Mouse (Mus musculus) spleen, postnatal 10 days (tissue): ENCODE results near the gene Etv6.

Source experiments
- DNase-seq, 2 experiments: peaks; one replicate each; pipeline ENCODE4 v3.0.0; 2021 to 2022; ENCODE audit warnings: low spot score in 2 of 2

The Etv6 gene

GRCm38 (mm10) chr6:134141616-134142165 is 106.2 kb downstream of the Etv6 start:
- no peak for DNase-seq

- no peak for DNase-seq
These were observed 107.2 kb downstream of the Etv6 start for GRCm38 (mm10) chr6:134142700-134143099.

GRCm38 (mm10) chr6:134143649-134144097 is 108.2 kb downstream of the Etv6 start:
- DNase-seq, result no peak

DNA sequence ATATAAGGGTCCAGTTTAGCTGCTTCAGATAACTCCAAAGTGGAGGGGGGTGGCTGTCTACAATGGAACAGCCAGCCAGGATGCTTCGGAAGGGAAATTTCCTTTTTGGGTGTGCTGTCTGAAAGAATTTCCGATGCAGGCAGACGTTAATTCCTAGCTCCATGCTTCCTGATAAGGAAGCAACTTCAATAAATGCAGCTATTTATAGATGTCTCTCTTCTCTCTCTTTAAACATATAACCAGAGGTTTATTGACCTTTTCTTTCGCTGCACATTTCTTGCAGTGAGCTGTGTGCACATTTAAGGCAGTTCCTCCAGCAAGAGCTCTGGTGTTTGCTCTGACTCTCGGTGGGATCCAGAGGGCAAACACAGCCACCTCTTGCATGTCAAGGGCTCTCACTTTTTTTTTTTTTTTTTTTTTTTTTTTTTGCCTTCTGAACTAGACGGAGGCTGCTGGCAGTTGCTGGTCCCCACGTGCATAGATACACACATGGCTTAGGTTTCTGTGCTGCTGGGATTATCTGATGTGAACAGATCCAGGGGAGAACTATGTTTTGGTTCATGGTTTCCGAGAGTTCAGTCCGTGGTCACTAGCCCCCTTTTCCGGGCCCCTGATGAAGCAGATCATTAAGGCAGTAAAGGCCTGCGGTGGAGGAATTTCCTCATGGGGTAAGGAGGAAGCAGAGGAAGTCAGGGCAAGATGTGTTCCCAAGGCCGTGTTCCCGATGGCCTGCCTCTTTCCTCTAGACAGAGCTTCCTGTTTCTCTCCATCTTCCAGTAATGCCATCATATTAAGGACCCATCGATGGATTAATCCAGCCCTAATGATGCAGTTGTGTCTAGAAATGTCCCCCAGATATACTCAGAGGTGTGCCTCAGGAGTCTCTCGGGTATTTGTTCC is 109.0 kb downstream of the Etv6 start:
- no peak for DNase-seq

DNA sequence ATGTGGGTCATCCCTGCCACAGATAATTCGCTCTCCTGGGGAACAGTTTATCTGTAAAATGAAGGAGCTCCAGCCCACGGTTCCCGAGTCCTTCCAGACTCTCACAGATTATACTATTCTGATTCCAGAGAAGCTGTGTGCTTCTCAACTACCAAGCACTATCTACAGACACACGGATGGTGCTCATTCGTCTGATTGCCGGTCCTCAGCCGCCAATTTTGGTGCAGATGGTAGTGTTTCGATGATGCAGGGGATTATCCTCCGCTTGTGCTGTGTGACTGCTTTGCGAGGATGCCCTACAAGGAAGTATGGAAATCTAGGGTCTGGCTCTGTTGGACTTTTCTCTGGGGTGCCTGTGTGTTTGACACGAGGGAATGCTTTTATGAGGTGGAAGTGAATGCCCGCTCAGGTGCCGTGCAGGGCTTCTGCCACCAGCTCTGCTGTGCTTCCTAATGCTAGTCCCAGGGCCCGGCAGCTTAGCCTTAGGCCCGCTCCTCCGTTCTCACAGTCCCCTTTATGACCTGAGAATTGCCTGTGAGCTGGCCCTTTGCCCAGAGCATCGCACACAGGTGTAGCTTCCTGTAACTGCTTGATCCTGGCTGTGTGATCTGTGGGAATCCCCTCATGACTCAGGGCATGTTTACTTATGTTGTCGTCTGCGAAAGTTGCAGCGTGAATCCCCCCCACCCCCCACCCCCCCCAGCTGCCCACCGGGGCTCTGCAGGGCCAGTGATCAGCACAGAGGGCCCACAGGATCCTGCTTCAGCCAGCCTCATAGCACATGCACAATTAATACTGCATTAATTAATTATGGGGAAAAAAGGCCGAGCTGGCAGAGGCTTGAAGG is 112.3 kb downstream of the Etv6 start:
- no peak for DNase-seq

GRCm38 (mm10) chr6:134148443-134148942 is 113.0 kb downstream of the Etv6 start:
- no peak for DNase-seq

DNA sequence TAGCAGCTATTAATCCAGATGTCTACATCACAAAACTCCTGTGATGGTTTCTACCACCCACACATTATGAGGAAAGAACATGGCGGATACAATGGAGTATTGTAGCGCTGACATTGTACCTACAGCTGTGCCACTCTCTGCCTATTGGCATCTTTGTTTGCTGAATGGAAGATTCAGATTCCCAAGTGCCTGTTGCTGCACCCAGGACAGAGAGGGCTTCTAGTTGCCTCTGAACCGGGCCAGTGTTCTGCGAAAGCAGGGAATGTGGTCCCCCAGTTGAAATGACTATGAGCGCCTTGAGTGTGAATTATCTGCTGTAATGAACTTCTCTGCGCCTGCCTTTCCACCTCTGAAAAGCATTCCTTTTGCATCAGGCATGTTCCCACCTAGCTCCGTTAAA is 114.1 kb downstream of the Etv6 start:
- DNase-seq, result no peak

GRCm38 (mm10) chr6:134151022-134151680 is 115.7 kb downstream of the Etv6 start:
- DNase-seq, result no peak

DNA sequence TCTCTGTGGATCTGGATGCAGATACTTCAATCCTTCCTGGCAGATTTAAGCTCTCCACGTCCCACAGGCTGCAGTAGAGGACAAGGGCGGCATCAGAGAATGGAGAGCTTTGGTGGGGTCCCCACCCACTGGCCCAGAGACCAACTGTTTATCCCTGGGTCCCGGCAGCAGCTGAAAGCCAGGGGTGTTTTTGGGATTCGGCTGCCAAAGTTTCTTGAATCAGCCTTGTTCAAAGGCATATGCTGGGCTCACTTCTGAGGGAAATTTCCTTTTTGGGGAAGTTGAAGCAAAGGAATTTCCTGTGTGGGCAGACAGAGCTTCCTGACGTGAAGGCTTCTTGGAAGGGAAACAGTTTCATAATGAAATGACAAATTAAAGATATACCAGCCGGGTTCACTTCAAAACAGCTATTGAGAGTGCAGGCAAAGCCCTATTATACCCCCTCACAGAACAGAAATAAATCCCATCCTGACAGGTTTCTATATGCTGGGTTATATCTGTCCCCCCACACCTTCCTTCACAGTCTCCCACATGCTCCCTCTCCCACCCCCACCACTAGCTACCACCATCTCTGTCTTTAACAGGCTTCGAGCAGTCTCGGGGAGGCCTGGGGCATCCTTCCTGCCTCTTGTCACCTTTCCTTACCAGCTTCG is 116.5 kb downstream of the Etv6 start:
- DNase-seq, result no peak

- no peak for DNase-seq
These were observed 117.0 kb downstream of the Etv6 start for GRCm38 (mm10) chr6:134152539-134152938.

- no peak for DNase-seq
These were observed 119.2 kb downstream of the Etv6 start for GRCm38 (mm10) chr6:134154746-134155145.

DNA sequence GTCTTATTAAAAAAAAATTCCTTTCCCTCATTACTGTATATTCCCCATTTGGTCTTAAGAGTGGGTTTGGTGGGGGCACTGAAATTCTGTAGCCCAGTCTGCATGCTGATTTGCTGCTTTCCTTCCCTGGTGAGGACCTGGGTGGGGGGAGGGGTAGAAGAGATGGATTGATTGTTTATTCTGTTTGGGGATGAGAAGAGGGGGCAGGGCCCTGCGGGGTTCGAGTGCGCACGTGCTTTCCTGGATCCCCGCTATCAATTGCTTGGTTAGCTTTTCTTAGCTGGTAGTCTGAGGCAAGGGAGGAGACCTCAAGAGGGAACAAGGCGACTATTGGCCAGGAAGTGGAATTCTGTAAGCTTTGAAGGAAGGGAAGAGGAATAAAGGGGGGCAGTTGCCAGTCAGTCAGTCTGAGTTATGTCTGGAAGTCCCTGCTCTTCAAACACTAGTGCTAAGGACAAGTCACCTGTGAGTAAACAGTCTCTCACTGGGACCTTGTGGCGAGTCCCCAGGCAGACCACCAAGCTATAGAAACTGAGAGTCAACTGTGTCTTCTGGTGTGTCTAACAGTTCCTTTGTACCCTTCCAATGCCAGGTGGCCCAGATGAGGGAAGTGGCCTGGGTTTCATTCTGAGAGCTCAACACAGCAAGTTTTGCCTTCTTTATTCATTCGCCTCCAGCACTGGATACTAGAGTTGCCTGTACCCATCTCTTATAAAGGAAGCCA is 120.6 kb downstream of the Etv6 start:
- DNase-seq, result peak in 1 of 2 experiments; percentile 27

- DNase-seq, result no peak
These were observed 122.1 kb downstream of the Etv6 start for GRCm38 (mm10) chr6:134157533-134158115.

DNA sequence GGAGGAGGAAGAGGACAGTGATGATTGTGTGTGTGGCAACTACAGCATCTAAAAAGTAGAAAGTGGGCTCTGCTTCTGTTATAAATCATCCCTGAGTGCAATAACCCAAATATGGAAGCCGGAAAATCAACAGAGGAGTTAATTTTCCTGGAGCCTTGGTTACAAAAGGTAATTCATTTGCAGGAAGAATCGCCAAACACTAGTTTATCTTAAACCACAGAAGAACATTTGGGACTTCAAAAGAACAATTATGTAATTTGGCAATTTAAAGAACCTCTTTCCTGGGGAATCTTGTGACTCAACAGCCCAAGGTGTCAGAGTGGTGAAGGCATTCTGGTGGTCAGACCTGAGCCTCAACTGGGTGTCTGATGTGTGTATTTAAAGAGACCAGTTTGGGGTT is 122.7 kb downstream of the Etv6 start:
- no peak for DNase-seq

DNA sequence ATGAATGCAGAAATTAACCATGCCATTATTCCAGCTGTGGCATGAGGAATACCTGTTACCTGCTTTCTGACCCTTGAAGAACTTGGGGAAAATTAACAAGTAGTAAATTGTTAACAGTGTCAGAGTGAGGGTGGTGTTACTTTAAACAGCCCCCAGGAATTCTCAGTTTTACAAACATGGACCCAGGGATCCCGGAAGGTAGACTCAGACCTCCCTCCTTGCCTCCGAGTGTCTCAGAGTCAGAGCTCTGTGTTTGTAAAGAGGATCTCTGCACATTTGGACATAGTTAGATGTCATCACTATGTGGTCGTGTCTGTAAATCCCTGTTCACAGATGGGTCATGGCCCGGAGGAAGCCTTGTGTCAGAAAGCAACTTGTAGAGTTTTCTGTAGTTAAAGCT is 124.2 kb downstream of the Etv6 start:
- DNase-seq, result no peak

- DNase-seq, result no peak
These were observed 125.5 kb downstream of the Etv6 start for GRCm38 (mm10) chr6:134161040-134161439.

GRCm38 (mm10) chr6:134163346-134163745 is 127.8 kb downstream of the Etv6 start:
- no peak for DNase-seq

DNA sequence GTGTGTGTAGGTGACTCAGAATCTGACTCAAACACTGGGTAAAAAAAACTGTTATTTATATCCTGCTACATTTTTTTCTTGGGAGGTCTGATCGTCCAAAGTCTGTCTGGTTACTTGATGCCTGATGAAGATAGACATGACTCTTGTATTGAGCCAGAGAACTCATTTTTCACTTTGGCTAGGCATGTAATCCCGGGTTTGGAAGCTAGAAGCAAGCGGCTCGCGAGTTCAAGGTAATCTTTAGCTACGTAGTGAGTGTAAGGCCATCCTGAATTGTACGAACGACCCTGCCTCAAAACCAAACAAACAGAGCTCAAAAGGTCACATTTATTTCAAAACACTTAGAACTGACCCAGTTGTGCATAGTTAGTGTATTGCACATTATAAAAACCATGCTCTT is 128.9 kb downstream of the Etv6 start:
- no peak for DNase-seq

DNA sequence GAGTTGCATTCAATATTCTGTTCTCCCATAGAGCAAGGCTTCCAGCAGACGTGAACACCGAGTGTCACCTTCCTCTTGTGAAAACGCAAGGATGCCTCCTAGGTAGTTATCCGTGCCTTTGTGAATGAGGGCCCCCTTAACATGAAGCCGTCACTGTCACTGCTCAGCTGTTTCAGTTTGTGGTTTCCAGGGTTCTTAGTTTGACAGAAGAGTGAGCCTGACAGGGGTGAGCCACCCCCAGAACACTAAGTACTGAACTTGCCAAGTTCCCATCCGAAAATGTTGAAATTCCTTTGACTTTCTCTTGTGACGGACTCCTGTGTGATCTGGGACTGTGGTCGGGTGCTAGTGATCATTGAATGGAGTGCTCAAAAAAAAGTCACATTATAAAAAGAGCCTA is 129.5 kb downstream of the Etv6 start:
- no peak for DNase-seq

DNA sequence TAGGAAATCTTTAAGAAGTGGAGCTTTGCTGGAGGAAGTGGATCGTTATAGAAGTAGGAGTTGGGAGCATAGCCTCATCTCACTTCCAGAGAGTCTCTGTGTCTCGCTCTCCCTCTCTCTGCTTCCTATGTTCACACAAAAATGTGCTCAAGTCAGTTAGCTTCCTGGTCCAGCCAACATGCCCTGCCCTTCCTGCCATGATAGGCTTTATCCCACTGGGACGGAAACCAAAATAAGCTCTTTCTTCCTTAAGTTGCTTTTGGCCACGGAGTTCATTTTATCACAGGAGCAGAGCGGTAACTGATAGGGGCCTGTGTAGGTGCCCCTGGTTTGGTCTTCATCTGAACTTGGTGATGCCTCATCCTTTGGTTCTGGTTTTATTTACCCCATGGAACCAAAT is 132.5 kb downstream of the Etv6 start:
- no peak for DNase-seq
